Mouse (Mus musculus): ENCODE measurements around the gene Stim1.

The Stim1 gene

GRCm38 (mm10) chr7:102302471-102302870 is 34.9 kb downstream of the Stim1 start:
- DNase-seq (ENCODE audit: extremely low read depth, low read depth), result no peak

- DNase-seq (ENCODE audit: extremely low read depth, low read depth), result no peak
Observed at GRCm38 (mm10) chr7:102305596-102305995, 38.0 kb downstream of the Stim1 start.

- no peak for DNase-seq (ENCODE audit: extremely low read depth, low read depth)
Observed at GRCm38 (mm10) chr7:102310266-102310665, 42.7 kb downstream of the Stim1 start.

GRCm38 (mm10) chr7:102310821-102311220 is 43.2 kb downstream of the Stim1 start:
- no peak for DNase-seq (ENCODE audit: extremely low read depth, low read depth)

- DNase-seq (ENCODE audit: extremely low read depth, low read depth), result no peak
Observed at GRCm38 (mm10) chr7:102312840-102313534, 45.4 kb downstream of the Stim1 start.

GRCm38 (mm10) chr7:102313535-102313863 is 45.9 kb downstream of the Stim1 start:
- DNase-seq (ENCODE audit: extremely low read depth, low read depth), result no peak

GRCm38 (mm10) chr7:102314107-102314506 is 46.5 kb downstream of the Stim1 start:
- DNase-seq (ENCODE audit: extremely low read depth, low read depth), result peak; percentile 29

GRCm38 (mm10) chr7:102314908-102315307 is 47.3 kb downstream of the Stim1 start:
- DNase-seq (ENCODE audit: extremely low read depth, low read depth), result no peak

- DNase-seq (ENCODE audit: extremely low read depth, low read depth), result peak; percentile 82
Observed at GRCm38 (mm10) chr7:102315435-102315834, 47.8 kb downstream of the Stim1 start.

- DNase-seq (ENCODE audit: extremely low read depth, low read depth), result peak; percentile 83
Observed at GRCm38 (mm10) chr7:102317583-102318168, 50.1 kb downstream of the Stim1 start.

- no peak for DNase-seq (ENCODE audit: extremely low read depth, low read depth)
Observed at GRCm38 (mm10) chr7:102322137-102322536, 54.5 kb downstream of the Stim1 start.

GRCm38 (mm10) chr7:102326323-102326722 is 58.7 kb downstream of the Stim1 start:
- DNase-seq (ENCODE audit: extremely low read depth, low read depth), result no peak

- no peak for DNase-seq (ENCODE audit: extremely low read depth, low read depth)
Observed at GRCm38 (mm10) chr7:102330270-102330669, 62.7 kb downstream of the Stim1 start.

GRCm38 (mm10) chr7:102331476-102331875 is 63.9 kb downstream of the Stim1 start:
- no peak for DNase-seq (ENCODE audit: extremely low read depth, low read depth)

- DNase-seq (ENCODE audit: extremely low read depth, low read depth), result no peak
Observed at GRCm38 (mm10) chr7:102333741-102334140, 66.1 kb downstream of the Stim1 start.

GRCm38 (mm10) chr7:102337326-102337725 is 69.7 kb downstream of the Stim1 start:
- no peak for DNase-seq (ENCODE audit: extremely low read depth, low read depth)

- DNase-seq (ENCODE audit: extremely low read depth, low read depth), result no peak
Observed at GRCm38 (mm10) chr7:102337898-102338297, 70.3 kb downstream of the Stim1 start.

- DNase-seq (ENCODE audit: extremely low read depth, low read depth), result no peak
Observed at GRCm38 (mm10) chr7:102338956-102339355, 71.3 kb downstream of the Stim1 start.

- DNase-seq (ENCODE audit: extremely low read depth, low read depth), result no peak
Observed at GRCm38 (mm10) chr7:102345893-102346292, 78.3 kb downstream of the Stim1 start.

- no peak for DNase-seq (ENCODE audit: extremely low read depth, low read depth)
Observed at GRCm38 (mm10) chr7:102347327-102347726, 79.7 kb downstream of the Stim1 start.

- DNase-seq (ENCODE audit: extremely low read depth, low read depth), result no peak
Observed at GRCm38 (mm10) chr7:102348681-102349080, 81.1 kb downstream of the Stim1 start.

GRCm38 (mm10) chr7:102349236-102349635 is 81.6 kb downstream of the Stim1 start:
- no peak for DNase-seq (ENCODE audit: extremely low read depth, low read depth)

- DNase-seq (ENCODE audit: extremely low read depth, low read depth), result no peak
Observed at GRCm38 (mm10) chr7:102353420-102353819, 85.8 kb downstream of the Stim1 start.

Measured in MEL-GATA-1-ER (cell line).